Mouse (Mus musculus) kidney, adult 2 months (tissue): ENCODE data around the gene Prss53.

Experiments
- CTCF ChIP-seq: fragments of 200-500 bp; conservative IDR thresholded peaks from 2 replicates; pipeline ENCODE4 v1.5.1; 2011; ENCODE audit warnings: low read depth, mild to moderate bottlenecking, control low read depth, low read length, moderate library complexity, mixed read lengths; ENCODE audit not compliant: insufficient read depth, insufficient read length
- POLR2A ChIP-seq: fragments of 200-500 bp; IDR thresholded peaks from one replicate; pipeline ENCODE4 v1.6.1; 2011; ENCODE audit warnings: low read depth, low read length, control low read depth

DNA sequence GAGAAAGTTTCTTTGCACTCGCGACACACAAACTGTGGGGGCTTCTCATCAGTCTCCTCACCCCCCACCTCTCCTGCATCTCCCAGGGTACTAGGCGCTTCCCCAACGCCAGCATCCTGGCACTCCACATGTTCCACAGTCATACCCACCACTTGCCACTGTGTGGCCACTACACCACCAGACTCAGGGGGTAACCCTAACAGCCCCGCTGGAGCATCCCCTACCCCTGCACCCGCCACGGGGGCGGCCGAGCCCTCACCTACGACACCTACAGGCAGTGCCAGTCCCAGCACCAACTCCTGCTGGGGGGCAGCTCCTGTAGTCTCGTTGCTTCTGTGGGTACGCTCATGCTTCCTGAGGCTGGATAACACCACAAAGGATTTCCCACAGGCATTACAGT, 24.3 kb downstream of the Prss53 start:
- TF ChIP-seq POLR2A (no peak), CTCF (no peak)
